Mouse (Mus musculus): ENCODE results near the gene Smad9.
A peak's percentile ranks its signal among the peaks of the same experiment; 100 is the strongest.

Smad9 gene

GRCm38 (mm10) chr3:54757446-54757845 is 2.1 kb downstream of the Smad9 start:
- no peak for DNase-seq (ENCODE audit: low read depth, low spot score)

DNA sequence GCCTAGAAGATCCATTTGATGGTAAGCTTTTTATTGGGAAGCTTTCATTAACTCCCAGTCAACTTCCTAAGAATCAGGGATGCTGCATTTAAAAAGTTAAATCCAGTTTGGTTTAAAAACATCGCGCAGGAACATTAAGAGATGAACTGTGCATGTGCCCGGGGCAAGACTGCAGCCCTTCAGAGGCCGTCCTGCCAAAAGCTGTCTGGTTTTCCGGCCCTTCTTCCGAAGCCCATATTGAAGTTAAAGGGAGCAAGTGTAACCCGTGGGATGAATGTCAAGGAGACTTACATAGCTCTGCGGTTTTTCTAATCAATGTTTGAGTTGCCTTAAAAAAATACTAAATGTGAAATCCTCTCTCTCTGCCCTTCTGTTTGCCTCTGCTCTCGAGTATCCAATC is 3.8 kb downstream of the Smad9 start:
- DNase-seq (ENCODE audit: low read depth, low spot score), result no peak

GRCm38 (mm10) chr3:54760321-54761115 is 5.1 kb downstream of the Smad9 start:
- DNase-seq (ENCODE audit: low read depth, low spot score), result no peak

GRCm38 (mm10) chr3:54761258-54761657 is 5.9 kb downstream of the Smad9 start:
- DNase-seq (ENCODE audit: low read depth, low spot score), result no peak

- DNase-seq (ENCODE audit: low read depth, low spot score), result peak; percentile 62
Measured at GRCm38 (mm10) chr3:54764418-54764817, 9.0 kb downstream of the Smad9 start.

- peak; percentile 88 for DNase-seq (ENCODE audit: low read depth, low spot score)
Measured at GRCm38 (mm10) chr3:54765521-54765920, 10.1 kb downstream of the Smad9 start.

- DNase-seq (ENCODE audit: low read depth, low spot score), result no peak
Measured at GRCm38 (mm10) chr3:54766034-54766433, 10.7 kb downstream of the Smad9 start.

DNA sequence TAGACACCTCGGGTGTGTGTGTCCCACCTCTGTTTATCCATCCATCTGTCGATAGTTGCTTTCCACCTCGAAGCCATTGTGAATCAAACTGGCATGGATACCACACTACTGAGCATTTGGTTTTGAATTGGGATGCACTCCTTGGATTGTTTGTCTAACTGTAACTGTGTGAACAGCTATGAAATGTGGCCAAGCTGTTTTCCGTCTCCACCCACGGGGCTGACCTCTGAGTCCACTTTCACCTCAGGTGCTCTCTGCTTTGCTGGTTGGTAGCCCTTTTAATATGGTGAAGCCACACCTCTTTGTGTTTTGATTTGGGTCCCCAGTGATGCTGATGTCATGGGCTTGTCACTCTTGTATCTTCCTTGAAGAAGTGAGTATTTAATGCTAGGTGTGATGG is 11.4 kb downstream of the Smad9 start:
- no peak for DNase-seq (ENCODE audit: low read depth, low spot score)

DNA sequence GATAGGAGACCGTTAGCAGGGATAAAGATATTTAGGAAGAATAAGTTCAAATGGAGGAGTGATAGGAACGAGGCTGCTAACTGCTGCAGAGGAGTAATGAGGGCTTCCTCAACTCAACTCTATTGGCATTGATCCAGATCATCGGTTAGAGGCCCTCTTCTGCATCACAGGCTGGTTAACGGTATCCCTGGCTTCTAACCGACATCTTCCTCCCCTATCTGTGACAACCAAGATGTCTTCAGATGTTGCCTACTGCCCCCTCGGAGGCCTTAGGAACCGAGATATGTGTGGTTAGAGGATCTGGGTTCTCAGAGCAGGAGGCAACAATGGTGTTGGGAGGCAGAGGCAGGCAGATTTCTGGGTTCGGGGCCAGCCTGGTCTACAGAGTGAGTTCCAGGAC is 13.2 kb downstream of the Smad9 start:
- DNase-seq (ENCODE audit: low read depth, low spot score), result no peak

DNA sequence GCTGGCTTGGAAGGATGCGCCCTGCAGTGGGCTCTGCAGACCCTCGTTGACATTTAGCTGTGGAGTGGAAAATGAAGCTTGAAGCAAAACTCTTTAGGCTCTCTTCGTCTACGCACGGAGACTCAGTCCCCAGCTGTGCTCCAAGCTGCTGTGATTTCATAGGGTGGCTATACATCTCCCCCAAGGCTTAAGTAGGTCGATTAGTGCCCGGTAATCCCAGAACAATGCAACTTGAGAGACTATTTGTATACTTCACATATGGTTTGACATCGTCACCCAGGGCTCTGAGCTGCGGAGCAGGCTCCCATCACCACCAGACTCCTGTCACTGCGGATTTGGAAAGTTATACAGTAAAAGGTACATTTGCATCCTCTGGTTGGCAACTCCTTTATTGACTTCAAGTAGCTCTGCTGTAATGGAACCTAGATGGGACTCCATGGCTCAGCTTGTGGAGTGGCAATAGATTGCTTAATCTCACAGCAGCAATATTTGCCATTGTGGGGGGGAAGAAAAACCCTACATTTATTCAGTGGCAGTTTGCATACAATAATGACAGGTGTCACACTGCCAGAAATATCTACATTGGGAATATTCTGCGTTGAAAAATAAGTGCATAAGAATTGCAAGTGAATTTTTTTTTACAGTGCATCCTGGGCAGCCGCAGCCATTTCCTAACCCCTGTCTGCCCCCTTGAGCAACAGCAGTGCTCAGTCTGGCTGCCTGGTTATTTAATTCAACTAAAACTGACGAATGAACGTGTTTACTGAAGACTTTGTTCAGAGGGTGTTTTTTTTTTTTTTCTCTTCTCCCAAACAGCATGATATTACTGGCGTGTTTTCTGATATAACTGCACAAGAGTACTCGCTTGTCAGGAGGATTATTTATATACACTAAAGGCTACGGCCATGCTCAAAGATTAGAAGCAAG is 14.2 kb downstream of the Smad9 start:
- no peak for DNase-seq (ENCODE audit: low read depth, low spot score)

DNA sequence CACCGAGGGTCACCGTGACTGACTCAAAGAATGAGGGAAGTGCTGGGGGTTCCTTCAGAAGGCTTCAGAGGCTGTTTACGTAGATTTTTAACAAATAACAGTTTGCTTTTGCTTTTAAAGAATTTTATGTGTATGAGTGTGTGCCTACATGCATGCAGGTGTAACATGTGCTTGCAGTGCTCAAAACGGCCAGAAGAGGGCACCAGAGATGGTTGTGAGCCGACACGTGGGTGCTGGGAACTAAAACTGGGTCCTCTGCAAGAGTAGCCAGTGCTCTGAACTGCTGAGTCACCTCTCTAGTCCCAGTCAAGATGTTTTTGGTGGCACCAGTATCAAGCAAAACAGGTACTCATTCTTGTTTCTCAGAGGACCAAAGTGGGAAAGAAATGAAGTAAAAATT is 18.2 kb downstream of the Smad9 start:
- DNase-seq (ENCODE audit: low read depth, low spot score), result peak; percentile 80

GRCm38 (mm10) chr3:54775989-54776631 is 20.7 kb downstream of the Smad9 start:
- DNase-seq (ENCODE audit: low read depth, low spot score), result no peak

GRCm38 (mm10) chr3:54790601-54791000 is 35.2 kb downstream of the Smad9 start:
- no peak for DNase-seq (ENCODE audit: low read depth, low spot score)

GRCm38 (mm10) chr3:54791822-54792677 is 36.7 kb downstream of the Smad9 start:
- DNase-seq (ENCODE audit: low read depth, low spot score), result no peak

DNA sequence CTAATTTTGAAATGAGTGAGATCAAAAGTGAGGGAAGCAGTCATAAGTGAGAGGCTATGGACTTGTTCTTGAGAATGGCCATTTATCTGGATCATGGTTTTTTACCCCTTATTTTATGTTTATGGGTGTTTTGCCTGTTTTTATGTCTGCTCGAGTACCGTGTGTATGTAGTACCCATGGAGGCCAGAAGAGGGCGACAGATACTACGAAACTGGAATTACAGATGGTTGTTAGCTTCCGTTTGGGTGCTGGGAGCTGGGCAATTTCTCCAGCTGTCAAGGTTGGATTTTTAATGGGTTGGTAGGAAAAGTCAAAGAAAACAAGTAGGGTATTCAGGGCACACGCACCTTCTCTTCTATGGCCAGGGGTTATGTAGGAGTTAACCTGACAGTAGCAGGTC is 38.4 kb downstream of the Smad9 start:
- DNase-seq (ENCODE audit: low read depth, low spot score), result peak; percentile 60

DNA sequence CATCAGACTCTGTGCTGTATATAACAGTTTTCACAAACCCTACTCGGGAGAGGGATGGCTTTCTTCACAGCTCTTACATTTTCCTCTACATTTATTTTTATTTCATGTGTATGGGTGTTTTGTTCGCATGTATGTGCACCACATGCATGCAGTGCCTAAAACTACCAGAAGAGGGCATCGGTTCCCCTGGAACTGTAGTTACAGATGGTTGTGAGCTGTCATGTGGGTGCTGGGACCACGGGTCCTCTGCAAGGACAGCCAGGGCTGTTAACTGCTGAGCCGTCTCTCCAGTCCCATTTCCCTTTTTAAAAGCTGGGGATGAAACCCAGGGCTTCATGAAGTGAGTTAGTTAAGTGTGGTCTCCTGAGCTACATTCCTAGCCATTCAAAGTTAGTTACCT is 40.0 kb downstream of the Smad9 start:
- peak; percentile 64 for DNase-seq (ENCODE audit: low read depth, low spot score)

- peak; percentile 45 for DNase-seq (ENCODE audit: low read depth, low spot score)
Measured at GRCm38 (mm10) chr3:54795806-54796205, 40.4 kb downstream of the Smad9 start.

DNA sequence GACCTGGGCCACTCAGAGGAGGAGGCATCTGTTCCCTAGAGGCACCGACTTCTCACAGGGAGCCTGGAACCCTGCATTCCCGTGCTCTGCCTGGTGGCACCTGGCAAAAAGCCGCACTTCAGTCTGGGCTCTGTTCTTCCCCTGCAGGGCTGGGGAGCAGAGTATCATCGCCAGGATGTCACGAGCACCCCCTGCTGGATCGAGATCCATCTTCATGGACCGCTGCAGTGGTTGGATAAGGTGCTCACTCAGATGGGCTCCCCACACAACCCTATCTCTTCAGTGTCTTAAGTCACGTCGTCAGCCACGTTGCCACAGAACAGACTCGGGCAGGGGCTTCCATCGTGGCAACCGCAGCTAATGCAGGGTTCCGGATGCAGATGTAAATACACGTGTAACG is 41.8 kb downstream of the Smad9 start:
- DNase-seq (ENCODE audit: low read depth, low spot score), result peak; percentile 85

DNA sequence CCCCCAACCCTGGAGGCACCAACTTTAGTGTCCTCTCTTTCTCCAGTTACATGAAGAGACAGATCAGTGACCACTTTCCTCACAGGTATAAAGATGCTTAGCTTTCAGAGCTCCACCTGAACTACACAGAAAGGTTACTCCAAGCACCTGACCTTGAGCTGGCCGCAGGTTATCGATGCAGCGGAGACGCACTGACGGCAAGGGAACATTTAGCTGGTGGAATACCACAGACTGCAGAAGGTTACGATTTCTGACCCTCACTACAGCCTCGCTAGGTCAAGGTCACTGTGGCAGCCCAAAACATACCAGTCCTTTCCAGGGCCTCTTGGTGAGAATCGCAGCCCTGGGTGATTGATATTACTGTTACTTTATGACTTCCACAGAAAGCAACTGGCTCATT is 48.3 kb downstream of the Smad9 start:
- no peak for DNase-seq (ENCODE audit: low read depth, low spot score)

GRCm38 (mm10) chr3:54807061-54807661 is 51.8 kb downstream of the Smad9 start:
- DNase-seq (ENCODE audit: low read depth, low spot score), result peak; percentile 51
